Mouse (Mus musculus) cerebral cortex, adult 2 months (tissue): Measurements from ENCODE around the gene Actr8.

ENCODE experiments used
- WGBS: fragments of 180-500 bp; shearing (Covaris S2); methylation state at CpG from one replicate; pipeline ENCODE4 v1.1.7; 2018; 5-methylcytosine and 5-hydroxymethylcytosine counted together

The Actr8 gene

GRCm38 (mm10) chr14:30041836-30042235 lies 63.7 kb downstream of the Actr8 start:
- 81% methylated on average over 9 of the region's 9 CpGs for WGBS

GRCm38 (mm10) chr14:30043356-30043940 lies 65.3 kb downstream of the Actr8 start:
- WGBS, result 83% methylated on average over 7 of the region's 7 CpGs

- 89% methylated on average over 10 of the region's 10 CpGs for WGBS
Observed at GRCm38 (mm10) chr14:30045239-30045638, 67.1 kb downstream of the Actr8 start.

- 90% methylated on average over 8 of the region's 8 CpGs for WGBS
Observed at GRCm38 (mm10) chr14:30045704-30046220, 67.6 kb downstream of the Actr8 start.

GRCm38 (mm10) chr14:30046976-30047375 lies 68.8 kb downstream of the Actr8 start:
- WGBS, result 64% methylated on average over 4 of the region's 4 CpGs

GRCm38 (mm10) chr14:30048049-30048448 lies 69.9 kb downstream of the Actr8 start:
- WGBS, result 94% methylated on average over 3 of the region's 3 CpGs

- WGBS, result 94% methylated on average over 8 of the region's 8 CpGs
Observed at GRCm38 (mm10) chr14:30050280-30050679, 72.1 kb downstream of the Actr8 start.

GRCm38 (mm10) chr14:30054922-30055321 lies 76.8 kb downstream of the Actr8 start:
- WGBS, result 83% methylated on average over 7 of the region's 7 CpGs
